Mouse (Mus musculus): ENCODE measurements around the gene Mcoln3.

Mcoln3 gene

DNA sequence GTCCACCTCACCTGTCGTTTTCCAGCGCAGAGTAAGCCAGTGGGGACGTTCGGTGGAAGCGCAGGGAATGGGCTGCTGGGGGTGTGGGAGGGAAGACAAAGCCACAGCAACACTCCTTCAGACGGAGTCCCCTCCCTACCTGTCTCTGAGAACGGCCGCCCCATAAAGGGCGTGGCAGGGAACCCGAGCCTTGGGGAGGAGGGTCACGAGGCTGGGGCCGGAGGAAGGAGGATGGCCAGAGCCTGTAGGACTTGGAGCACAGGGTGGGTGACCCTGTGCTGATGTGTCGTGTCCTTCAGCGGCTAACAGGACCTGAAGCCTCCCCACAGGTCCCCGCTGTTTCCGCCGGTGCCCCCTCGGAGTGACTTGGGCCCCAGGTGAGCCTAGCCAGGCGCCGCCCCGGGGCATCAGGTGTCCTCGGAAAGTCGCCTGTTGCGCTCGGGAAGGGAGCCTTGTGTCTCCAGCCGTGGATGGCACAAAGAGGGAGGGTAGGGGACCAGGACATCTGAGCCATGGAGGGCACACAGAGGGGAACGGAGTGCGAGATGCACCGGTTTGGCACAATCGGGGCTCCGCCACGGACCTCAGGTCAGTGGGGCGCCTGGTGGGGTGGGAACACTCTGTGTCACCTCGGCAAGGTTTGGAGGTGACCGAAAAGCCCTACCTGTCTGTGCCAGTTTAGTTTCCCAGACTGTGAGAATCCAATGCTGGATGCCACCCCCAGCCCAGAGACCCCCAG, at the start of gene Mcoln3:
TSS of gene Mcoln3 (plus strand) at position 193 of the 739 bp plus-strand sequence.
- DNase-seq, result no peak

GRCm38 (mm10) chr3:146069276-146069675, 48.0 kb upstream of the Mcoln3 start:
- no peak for DNase-seq

DNA sequence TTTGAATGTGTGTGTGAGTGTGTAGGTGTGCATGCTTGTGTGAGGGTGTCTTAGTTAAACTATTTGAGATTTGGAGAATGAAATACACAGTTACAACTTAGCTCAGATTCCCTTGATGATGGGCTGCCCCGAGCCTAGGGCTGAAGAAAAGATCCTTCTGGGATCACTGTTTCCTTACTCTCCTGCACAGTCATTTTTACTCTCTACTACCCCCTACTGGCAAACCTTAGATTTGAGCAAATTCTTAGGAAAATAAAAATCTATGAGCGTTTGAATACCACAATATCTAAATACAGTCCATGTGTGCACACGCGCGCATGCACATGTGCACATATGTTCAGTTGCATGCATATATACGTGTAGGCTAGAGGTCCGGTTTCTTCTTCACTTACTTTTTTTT, 44.5 kb upstream of the Mcoln3 start:
- DNase-seq, result no peak

- no peak for DNase-seq
These were observed 37.0 kb upstream of the Mcoln3 start for GRCm38 (mm10) chr3:146080241-146080640.

DNA sequence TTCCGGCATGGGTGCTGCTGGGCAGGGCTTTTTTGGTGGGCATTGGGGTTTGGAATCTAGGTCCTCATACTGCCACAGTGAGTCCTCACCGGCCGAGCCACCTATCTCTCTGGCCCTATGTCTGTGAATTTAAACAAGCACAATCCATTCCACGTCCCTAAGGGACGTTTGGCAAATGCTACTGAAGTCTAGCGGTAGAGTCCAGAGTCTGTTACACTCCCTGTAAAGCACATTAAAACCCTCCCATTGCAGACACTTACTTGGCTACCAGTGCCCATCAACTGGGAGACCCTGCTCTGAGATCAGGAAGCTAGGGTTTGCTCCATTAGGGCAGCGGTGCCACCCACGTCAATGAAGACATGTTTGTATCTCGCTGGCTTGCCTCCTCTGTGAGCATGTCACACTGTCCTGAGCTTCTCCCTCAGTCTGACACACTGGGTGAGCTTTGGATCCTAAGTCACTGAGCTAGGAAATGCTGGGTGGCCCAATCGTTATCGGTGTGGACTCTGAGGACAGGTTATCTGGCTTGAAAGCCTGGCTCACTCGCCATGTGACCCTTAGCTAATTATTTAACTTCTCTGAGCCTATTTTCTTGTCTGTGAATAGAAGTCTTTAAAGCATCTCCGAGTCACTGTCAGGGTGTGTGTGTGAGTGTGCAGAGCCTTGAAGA, 26.1 kb upstream of the Mcoln3 start:
- DNase-seq, result no peak

GRCm38 (mm10) chr3:146095066-146095465, 22.2 kb upstream of the Mcoln3 start:
- DNase-seq, result no peak

GRCm38 (mm10) chr3:146096986-146097385, 20.3 kb upstream of the Mcoln3 start:
- DNase-seq, result no peak

DNA sequence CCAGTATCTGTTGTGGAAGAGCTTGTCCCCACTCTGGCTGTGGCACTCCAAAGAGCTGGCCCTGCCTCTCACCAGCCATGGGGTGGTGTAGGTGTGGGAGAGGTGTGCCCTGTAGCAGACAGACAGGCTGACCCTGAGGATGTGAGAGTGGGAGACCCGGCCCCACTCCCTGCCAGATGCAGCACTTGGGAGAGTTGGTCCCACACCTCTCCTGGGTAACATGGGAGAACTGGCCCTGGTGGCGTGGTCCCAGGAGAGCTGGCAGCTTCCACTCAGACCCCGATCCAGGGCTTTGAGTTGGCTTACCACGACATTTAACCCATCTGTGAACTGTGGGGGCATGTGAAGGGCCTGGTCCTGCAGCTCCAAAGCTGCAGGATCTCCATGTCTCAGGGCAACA, 19.4 kb upstream of the Mcoln3 start:
- DNase-seq, result no peak

GRCm38 (mm10) chr3:146099925-146100324, 17.3 kb upstream of the Mcoln3 start:
- no peak for DNase-seq

- DNase-seq, result no peak
These were observed 15.2 kb upstream of the Mcoln3 start for GRCm38 (mm10) chr3:146102049-146102448.

DNA sequence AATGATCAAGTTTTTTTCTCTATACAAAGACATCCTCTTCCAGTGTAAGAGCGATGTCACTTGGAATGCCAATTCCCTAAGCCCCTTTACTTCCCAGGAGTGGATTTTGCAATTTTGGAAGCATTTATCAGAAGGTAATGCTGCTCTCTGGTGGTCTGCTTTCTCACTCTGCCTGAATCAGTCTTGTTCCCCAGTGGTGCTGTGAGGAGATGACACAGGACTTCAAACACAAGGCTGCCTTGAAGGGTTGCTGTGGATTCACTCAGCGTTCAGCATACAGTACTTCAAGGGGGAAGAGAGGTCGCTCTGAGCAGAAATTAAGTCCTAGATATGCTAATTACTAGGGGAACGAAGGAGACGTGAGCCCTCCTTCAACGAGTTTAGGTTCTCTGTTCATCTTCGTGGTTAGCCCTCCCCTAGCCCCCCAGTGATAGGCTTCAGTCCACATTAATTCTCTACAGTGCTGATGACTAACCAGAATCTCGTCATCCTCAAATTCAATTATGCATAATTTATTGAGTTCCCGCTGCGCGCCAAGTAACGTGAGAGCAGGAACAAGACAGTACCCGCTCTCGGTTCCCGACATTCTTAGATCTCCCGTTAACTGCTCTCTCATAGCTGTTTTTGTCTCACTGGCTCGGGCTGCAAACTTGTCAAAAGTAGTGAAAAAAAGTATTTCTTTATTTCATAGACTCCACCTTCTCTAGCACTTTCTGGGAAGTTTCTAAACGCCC, 10.0 kb upstream of the Mcoln3 start:
- DNase-seq, result peak; percentile 5

DNA sequence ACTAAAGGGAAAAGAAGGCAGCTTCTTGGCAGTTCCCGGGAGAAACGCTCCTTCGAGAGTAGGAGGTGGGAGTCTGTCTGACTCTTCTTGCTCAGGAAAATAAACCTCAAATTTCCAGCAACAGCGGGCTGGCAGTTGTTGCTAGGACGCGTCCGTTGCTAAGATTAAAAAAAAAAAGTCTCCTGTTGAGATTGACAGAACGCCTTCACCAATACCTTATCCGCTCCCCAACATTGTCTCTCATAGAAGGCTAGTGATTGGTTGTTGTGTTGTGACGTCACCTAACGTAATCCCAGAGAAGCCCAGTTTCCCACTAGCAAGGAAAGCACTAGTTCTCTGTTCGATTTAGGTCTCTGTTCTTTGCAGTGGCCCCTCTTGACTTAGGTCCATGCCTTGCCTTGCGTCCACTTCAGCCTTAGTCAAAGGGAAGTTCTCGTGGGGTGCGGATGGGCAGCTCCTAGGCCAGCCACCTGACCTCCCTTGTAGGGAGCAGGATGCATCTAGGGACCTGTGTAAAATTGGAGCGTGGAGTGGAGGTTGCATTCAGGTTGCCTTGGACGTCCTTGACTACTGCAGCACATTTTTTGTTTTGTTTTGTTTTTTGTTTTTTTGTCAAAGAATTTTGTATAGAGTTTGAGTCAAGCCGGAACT, 9.2 kb upstream of the Mcoln3 start, which contains the start of gene Wdr63:
TSS of gene Wdr63 (minus strand) at position 210 of the 651 bp plus-strand sequence.
- peak; percentile 70 for DNase-seq

DNA sequence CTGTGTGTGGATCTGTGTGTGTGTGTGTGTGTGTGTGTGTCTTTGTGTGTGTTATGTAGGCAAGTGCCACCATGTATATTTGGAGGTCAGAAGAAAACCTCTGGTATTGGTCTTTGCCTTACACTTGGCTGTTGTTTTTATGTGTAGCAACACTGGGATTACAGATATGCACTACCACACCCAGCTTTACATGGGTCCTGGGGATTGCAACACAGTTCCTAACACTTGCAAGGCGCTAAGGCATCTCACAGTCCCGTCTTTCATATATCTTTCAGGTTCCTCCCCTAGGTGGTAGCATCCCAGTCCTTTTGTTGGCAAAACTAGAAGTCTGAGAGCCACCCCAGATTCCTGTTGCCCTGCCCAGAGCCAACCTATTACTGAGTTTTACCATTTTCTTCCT, 8.3 kb upstream of the Mcoln3 start:
- DNase-seq, result no peak

GRCm38 (mm10) chr3:146110358-146110757, 6.9 kb upstream of the Mcoln3 start:
- no peak for DNase-seq

DNA sequence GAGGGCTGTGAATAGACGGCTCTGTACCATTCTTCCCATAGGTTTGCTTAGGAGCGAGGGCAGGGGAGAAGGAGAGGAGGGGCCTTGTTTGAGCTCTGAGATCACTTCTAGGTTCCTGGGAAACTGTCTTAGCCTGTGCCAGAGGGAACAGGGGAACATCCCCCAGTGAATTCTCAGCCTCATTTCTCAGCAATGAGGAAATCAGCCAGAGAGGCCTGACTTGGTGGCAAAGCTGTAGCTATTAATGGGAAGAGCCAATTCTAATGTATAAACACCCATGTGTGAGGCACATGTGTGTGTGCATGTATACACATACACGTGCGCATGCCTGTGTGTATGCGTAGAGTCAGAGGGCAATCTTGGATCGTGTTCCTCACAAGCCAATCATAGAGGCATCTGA, 6.3 kb upstream of the Mcoln3 start:
- no peak for DNase-seq

GRCm38 (mm10) chr3:146117997-146118457, 777 bp downstream of the Mcoln3 start:
- no peak for DNase-seq

DNA sequence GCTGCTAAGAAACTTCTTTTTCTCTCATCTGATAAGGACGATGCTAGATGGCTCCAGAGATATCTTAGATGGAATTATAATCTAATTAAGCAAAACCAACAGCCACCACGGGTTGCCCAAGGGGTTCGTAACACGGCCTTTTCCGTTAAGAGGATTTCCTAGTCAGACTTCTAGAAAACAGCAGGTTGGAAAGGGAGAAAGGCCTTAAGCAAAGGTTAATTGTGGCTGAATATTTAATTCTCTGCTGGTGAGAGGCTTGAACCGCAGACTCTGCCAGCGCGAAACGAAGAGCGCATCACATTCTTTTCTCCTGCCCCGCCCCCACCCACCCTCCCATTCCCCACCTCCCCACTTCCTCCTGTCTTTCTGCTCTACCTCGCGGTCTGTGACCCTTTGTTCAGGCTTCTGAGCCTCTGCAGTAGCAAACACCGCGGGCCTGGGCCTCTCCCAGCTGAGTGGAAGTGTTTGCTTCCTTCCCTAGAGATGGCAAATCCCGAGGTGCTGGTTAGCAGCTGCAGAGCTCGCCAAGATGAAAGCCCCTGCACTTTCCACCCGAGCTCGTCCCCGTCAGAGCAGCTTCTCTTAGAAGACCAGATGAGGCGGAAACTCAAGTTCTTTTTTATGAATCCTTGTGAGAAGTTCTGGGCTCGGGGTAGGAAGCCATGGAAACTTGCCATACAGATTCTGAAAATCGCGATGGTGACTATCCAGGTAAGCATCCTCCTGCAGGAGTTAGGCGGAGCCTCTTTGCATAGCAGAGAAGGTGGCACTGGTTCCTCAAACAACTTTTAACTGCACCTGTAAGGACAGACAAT, 4.3 kb downstream of the Mcoln3 start:
- no peak for DNase-seq

DNA sequence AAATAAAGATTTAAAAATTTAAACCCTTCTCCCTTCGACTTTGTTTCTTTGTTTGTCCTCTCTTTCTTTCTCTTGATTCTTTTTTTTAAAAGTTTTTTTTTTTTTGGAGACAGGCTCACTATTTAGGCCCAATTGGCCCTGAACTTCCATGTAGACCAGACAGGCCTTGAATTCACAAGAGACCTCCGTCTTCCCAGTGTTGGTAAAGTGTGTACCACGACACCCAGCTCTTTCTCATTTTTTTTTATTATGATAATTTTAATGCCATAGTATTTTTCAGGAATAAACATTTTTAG, 4.8 kb downstream of the Mcoln3 start:
- no peak for DNase-seq

- no peak for DNase-seq
These were observed 5.7 kb downstream of the Mcoln3 start for GRCm38 (mm10) chr3:146122807-146123463.

DNA sequence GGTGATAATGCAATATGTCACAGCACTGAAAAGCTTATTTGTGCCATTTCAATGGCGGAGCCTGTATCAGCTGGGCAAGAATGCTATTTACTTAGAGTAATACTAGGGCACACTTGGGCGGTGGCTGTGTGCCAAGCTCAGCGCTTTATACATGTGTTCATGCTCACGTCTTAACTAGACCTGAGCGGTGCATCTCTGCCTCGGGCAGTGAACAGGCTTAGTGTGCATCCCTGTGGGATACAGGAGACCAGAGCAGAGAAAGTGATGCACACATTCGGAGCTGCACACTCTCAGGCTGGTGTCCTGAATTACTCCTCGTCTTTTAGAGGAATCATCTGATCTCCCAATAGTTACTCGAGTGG, 6.2 kb downstream of the Mcoln3 start:
- no peak for DNase-seq

DNA sequence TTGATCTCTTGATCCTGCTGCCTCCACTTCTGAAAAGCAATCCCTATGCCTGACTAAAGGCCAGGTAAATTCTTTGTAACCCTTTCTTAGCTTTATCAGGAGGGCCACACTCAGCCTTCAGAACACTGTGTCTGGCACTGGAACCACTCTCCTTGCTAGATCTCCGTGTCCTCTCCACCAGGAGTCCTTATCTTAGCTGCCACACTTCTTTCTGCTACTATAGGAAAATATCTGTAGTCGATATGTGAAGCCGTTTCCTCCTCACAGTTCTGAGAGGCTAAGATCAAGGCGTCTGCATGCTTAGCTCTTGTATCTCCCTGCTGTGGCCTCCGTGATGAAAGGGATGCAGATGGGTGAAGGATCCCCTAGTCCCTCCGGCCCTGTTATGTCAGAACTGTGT, 10.0 kb downstream of the Mcoln3 start:
- DNase-seq, result no peak

DNA sequence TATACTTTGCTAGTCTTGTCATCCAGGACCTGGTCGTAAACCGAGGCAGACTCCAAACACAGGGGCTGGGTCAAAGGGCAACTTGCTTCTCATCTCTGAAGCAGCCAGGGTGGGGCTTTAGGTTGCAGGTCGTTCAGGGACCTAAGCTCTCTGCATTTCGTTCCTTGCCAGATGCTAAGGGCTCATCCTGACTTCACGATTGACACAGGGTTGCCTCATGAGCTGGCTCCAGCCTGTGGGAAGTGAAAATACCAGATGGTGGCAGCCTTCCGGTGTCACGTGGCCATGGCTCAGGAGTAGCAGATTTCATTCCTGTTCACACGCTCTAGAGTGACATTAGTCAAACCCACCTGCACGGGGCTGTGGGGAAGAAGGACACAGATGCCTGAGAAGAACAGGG, 17.6 kb downstream of the Mcoln3 start:
- no peak for DNase-seq

Measured in right cerebral cortex, adult 18-20 months (tissue).